Mouse (Mus musculus) granulocyte monocyte progenitor cell, adult 5-6 weeks (primary cell): ENCODE measurements around the gene Oaz3. TPM values are rescaled to one million over a fixed set of nuclear protein-coding genes. Genes with fewer than 3 reads are reported as not detected.
A peak's percentile ranks its signal among the peaks of the same experiment; 100 is the strongest.

Experiments used
- ATAC-seq: replicated peaks from 2 replicates; pipeline ENCODE4 v1.8.0; 2016; ENCODE audit warnings: mild to moderate bottlenecking, moderate TSS enrichment, inconsistent platforms; ENCODE audit not compliant: poor library complexity, severe bottlenecking
- total RNA-seq, 2 experiments: library from RNA; stranded (forward) in 1 of 2; stranded (reverse) in 1 of 2; fragments of 200-712, 200-1000 nt in 1 of 2; fragments of >200 nt in 1 of 2; fragmentation: Nextera tagmentation in 1 of 2; gene quantifications; 2 replicates each; pipeline ENCODE4 v1.2.3; 2014 to 2017

Oaz3 gene
- total RNA-seq (2014; fragmentation: Nextera tagmentation) (not detected in 2 replicates), total RNA-seq (2017) (6.9 TPM in 1 of 2 replicates, not detected in the other)

- no peak for ATAC-seq
These were observed at the start of gene Oaz3 for GRCm38 (mm10) chr3:94443597-94443964. Gene Oaz3, minus strand, starts transcription at chr3:94443915.

- no peak for ATAC-seq
These were observed 43.9 kb upstream of the Oaz3 start for GRCm38 (mm10) chr3:94487581-94487980.

GRCm38 (mm10) chr3:94485922-94486321, 42.2 kb upstream of the Oaz3 start:
- ATAC-seq: no peak

- ATAC-seq: no peak
These were observed 40.2 kb upstream of the Oaz3 start for GRCm38 (mm10) chr3:94483790-94484439.

GRCm38 (mm10) chr3:94482764-94483385, 39.2 kb upstream of the Oaz3 start:
- ATAC-seq: peak; percentile 80

- ATAC-seq: no peak
These were observed 37.7 kb upstream of the Oaz3 start for GRCm38 (mm10) chr3:94481429-94481828.

- ATAC-seq: no peak
These were observed 36.7 kb upstream of the Oaz3 start, which contains the start of gene Riiad1 for GRCm38 (mm10) chr3:94480291-94480884. Gene Riiad1, minus strand, starts transcription at chr3:94480341.

- peak; percentile 26 for ATAC-seq
These were observed 35.8 kb upstream of the Oaz3 start for GRCm38 (mm10) chr3:94479564-94479963.

- no peak for ATAC-seq
These were observed 35.0 kb upstream of the Oaz3 start for GRCm38 (mm10) chr3:94478591-94479169.

GRCm38 (mm10) chr3:94477981-94478422, 34.3 kb upstream of the Oaz3 start, which contains the start of gene Celf3:
Gene Celf3, plus strand, starts transcription at chr3:94478295.
- peak; percentile 48 for ATAC-seq

- no peak for ATAC-seq
These were observed 33.7 kb upstream of the Oaz3 start for GRCm38 (mm10) chr3:94477444-94477843.

GRCm38 (mm10) chr3:94476301-94477035, 32.8 kb upstream of the Oaz3 start:
- ATAC-seq: no peak

GRCm38 (mm10) chr3:94473567-94474232, 30.0 kb upstream of the Oaz3 start:
- ATAC-seq: no peak

- ATAC-seq: no peak
These were observed 29.4 kb upstream of the Oaz3 start for GRCm38 (mm10) chr3:94473115-94473505.

- ATAC-seq: no peak
These were observed 28.9 kb upstream of the Oaz3 start for GRCm38 (mm10) chr3:94472447-94473114.

GRCm38 (mm10) chr3:94468931-94469330, 25.2 kb upstream of the Oaz3 start:
- ATAC-seq: peak; percentile 48; the same call in 1 of the 2 replicates

GRCm38 (mm10) chr3:94465632-94466430, 22.1 kb upstream of the Oaz3 start:
- no peak for ATAC-seq

GRCm38 (mm10) chr3:94463926-94464578, 20.3 kb upstream of the Oaz3 start:
- no peak for ATAC-seq
